Mouse (Mus musculus) cerebellum, adult 2 months (tissue): ENCODE measurements at regions not wholly inside any gene's neighbourhood (a gene's known extent, or its start where the extent isn't known, plus 50 kb on each side); places are given as distances from the start of the nearest gene placed in this dataset.
"Not testable (repeated sequence)": the region's sequence is repeated elsewhere in the genome, so short reads cannot be mapped to it uniquely, and the experiment has no call there.

ENCODE experiments used
- DNase-seq, 2 experiments: peaks; one replicate each; pipeline ENCODE4 v3.0.0; 2021
- H3K27ac ChIP-seq: fragments of 200-500 bp; 2 replicates; pipeline ENCODE4 v1.5.1; 2012; ENCODE audit warnings: low read length, control low read depth, inconsistent platforms; ENCODE audit not compliant: insufficient read depth
- H3K27me3 ChIP-seq: fragments of 200-500 bp; 2 replicates; pipeline ENCODE4 v1.6.1; 2012; ENCODE audit warnings: inconsistent platforms, mild to moderate bottlenecking, low read length, moderate library complexity; ENCODE audit not compliant: control insufficient read depth, insufficient read depth
- H3K4me1 ChIP-seq: fragments of 200-500 bp; 2 replicates; pipeline ENCODE4 v1.6.1; 2011; ENCODE audit warnings: low read length; ENCODE audit not compliant: control insufficient read depth, insufficient read depth
- H3K4me3 ChIP-seq: fragments of 200-500 bp; replicated peaks from 2 replicates; pipeline ENCODE3; 2011; ENCODE audit warnings: mild to moderate bottlenecking, low read depth, low read length, control low read depth; ENCODE audit not compliant: insufficient read depth
- CTCF ChIP-seq: fragments of 200-500 bp; IDR thresholded peaks from 2 replicates; pipeline ENCODE4 v1.5.1; 2011; ENCODE audit warnings: low read depth, mild to moderate bottlenecking, control low read depth, low read length, moderate library complexity, borderline replicate concordance; ENCODE audit not compliant: insufficient read depth
- POLR2A ChIP-seq: fragments of 200-500 bp; IDR thresholded peaks from 2 replicates; pipeline ENCODE4 v1.6.1; 2011; ENCODE audit warnings: low read length, control low read depth, borderline replicate concordance; ENCODE audit not compliant: insufficient read depth
- WGBS: fragments of 180-500 bp; shearing (Covaris S2); methylation state at CpG from one replicate; pipeline ENCODE4 v1.1.7; 2018; 5-methylcytosine and 5-hydroxymethylcytosine counted together

- TF ChIP-seq POLR2A (peak; percentile 55; the same call in 1 of the 2 replicates), CTCF (no peak)
- H3K4me1 ChIP-seq = peaks cover 45% of the 10 kb centered on the region
- WGBS = 4% methylated on average over 6 of the region's 6 CpGs
- peak overlapping the region; percentile 91; the same call in 1 of the 2 replicates for H3K27ac ChIP-seq
- H3K27me3 ChIP-seq = no peaks in the 10 kb centered on the region
- peak; percentile 91 to 98 for DNase-seq
- H3K4me3 ChIP-seq = no peak overlapping the region
Measured at GRCm38 (mm10) chr5:102123285-102123684, 53.6 kb upstream of the Wdfy3 start.

GRCm38 (mm10) chr5:102126737-102127136, 57.0 kb upstream of the Wdfy3 start:
- TF ChIP-seq CTCF (peak; percentile 72), POLR2A (no peak)
- no peak overlapping the region for H3K27ac ChIP-seq
- no peak overlapping the region for H3K4me3 ChIP-seq
- no peaks in the 10 kb centered on the region for H3K27me3 ChIP-seq
- WGBS = 26% methylated on average over 3 of the region's 3 CpGs
- peaks cover 35% of the 10 kb centered on the region for H3K4me1 ChIP-seq
- DNase-seq = peak; percentile 70 to 82

GRCm38 (mm10) chr5:102147991-102148390, 78.3 kb upstream of the Wdfy3 start:
- no peaks in the 10 kb centered on the region for H3K27me3 ChIP-seq
- H3K27ac ChIP-seq = no peak overlapping the region
- TF ChIP-seq POLR2A (no peak), CTCF (no peak)
- 84% methylated on average over 4 of the region's 4 CpGs for WGBS
- no peak for DNase-seq
- H3K4me1 ChIP-seq = no peaks in the 10 kb centered on the region
- no peak overlapping the region for H3K4me3 ChIP-seq

- H3K27me3 ChIP-seq = no peaks in the 10 kb centered on the region
- no peak overlapping the region for H3K27ac ChIP-seq
- H3K4me1 ChIP-seq = no peaks in the 10 kb centered on the region
- no peak overlapping the region for H3K4me3 ChIP-seq
- 53% methylated on average over 14 of the region's 14 CpGs for WGBS
- peak; percentile 74 to 84 for DNase-seq
- peak; percentile 94 for TF ChIP-seq CTCF
- no peak for TF ChIP-seq POLR2A
Measured at GRCm38 (mm10) chr5:102149481-102150129, 79.9 kb upstream of the Wdfy3 start.

- Histone ChIP-seq H3K4me3 (no peak overlapping the region), H3K27ac (no peak overlapping the region), H3K27me3 (no peaks in the 10 kb centered on the region), H3K4me1 (no peaks in the 10 kb centered on the region)
- 33% methylated on average over 2 of the region's 2 CpGs for WGBS
- TF ChIP-seq CTCF (no peak), POLR2A (no peak)
- DNase-seq = no peak
Measured at GRCm38 (mm10) chr5:102159621-102160020, 89.9 kb upstream of the Wdfy3 start.

GRCm38 (mm10) chr5:102167981-102168380, 98.3 kb upstream of the Wdfy3 start:
- WGBS = 68% methylated on average over 4 of the region's 4 CpGs
- TF ChIP-seq POLR2A (no peak), CTCF (no peak)
- DNase-seq = no peak
- no peaks in the 10 kb centered on the region for H3K27me3 ChIP-seq
- H3K4me3 ChIP-seq = no peak overlapping the region
- H3K4me1 ChIP-seq = no peaks in the 10 kb centered on the region
- H3K27ac ChIP-seq = no peak overlapping the region

GRCm38 (mm10) chr5:102171808-102172207, 102.1 kb upstream of the Wdfy3 start:
- TF ChIP-seq CTCF (no peak), POLR2A (no peak)
- Histone ChIP-seq H3K4me3 (no peak overlapping the region), H3K27ac (no peak overlapping the region), H3K27me3 (no peaks in the 10 kb centered on the region), H3K4me1 (no peaks in the 10 kb centered on the region)
- DNase-seq = no peak
- WGBS = 32% methylated on average over 2 of the region's 3 CpGs

GRCm38 (mm10) chr5:102180250-102180649, 110.5 kb upstream of the Wdfy3 start:
- TF ChIP-seq CTCF (no peak), POLR2A (no peak)
- no peaks in the 10 kb centered on the region for H3K27me3 ChIP-seq
- 85% methylated on average over 8 of the region's 8 CpGs for WGBS
- no peak for DNase-seq
- no peaks in the 10 kb centered on the region for H3K4me1 ChIP-seq
- no peak overlapping the region for H3K4me3 ChIP-seq
- H3K27ac ChIP-seq = no peak overlapping the region

- not testable (repeated sequence) for DNase-seq, H3K4me1 ChIP-seq, H3K4me3 ChIP-seq, H3K27ac ChIP-seq, H3K27me3 ChIP-seq
- 79% methylated on average over 4 of the region's 4 CpGs for WGBS
Measured at GRCm38 (mm10) chr5:102188951-102189350, 119.2 kb upstream of the Wdfy3 start.
